Mouse (Mus musculus): ENCODE data around the gene Itga7. TPM values are rescaled to one million over a fixed set of nuclear protein-coding genes. Genes with fewer than 3 reads are reported as not detected.
A peak's percentile ranks its signal among the peaks of the same experiment; 100 is the strongest.

Itga7 gene
- polyA plus RNA-seq, 1 experiment from 2014 or later, result 2.1 TPM

DNA sequence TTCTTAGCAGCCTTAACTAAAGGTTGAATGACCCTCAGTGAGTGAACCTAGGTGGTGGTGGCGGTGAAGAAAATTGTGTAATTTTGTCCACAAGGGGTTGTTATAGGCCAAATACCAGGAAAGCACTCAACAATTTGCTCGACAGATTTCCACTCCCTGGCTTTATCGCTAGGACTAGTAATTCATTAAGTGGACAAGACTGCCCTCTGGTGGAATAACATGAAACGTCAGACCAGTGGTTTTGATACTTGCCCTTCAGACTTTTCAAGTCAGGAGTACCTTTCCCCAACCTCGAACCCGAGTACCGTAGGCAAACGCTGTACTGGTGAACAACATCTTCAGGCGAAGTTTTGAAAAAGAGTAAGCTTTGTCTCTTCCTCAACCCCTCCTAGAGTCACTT, 38.2 kb upstream of the Itga7 start:
- DNase-seq, result peak; percentile 98
- no peaks in the 10 kb centered on the region for H3K9me3 ChIP-seq (ENCODE audit: low read depth, low read length)
- no peaks in the 10 kb centered on the region for H3K36me3 ChIP-seq (ENCODE audit: insufficient read depth)
- no peak overlapping the region for H3K4me3 ChIP-seq (ENCODE audit: low read depth, low read length)
- H3K27me3 ChIP-seq (ENCODE audit: insufficient read depth, low read length), result 0 out of 2 replicates have a peak, but pooled peaks cover 11% of the 10 kb centered on the region
- peak; percentile 82 for TF ChIP-seq CTCF (IDR thresholded peaks at IDR 0.05; ENCODE audit: low read depth)
- H3K9ac ChIP-seq, result no peak overlapping the region
- H3K4me2 ChIP-seq, result peak overlapping the region; percentile 26; the same call in 1 of the 2 replicates
- no peak for ATAC-seq (ENCODE audit: insufficient read depth)
- H3K27ac ChIP-seq (ENCODE audit: low read depth), result no peak overlapping the region
- WGBS, result under 1% methylated on average over 9 of the region's 9 CpGs
- peaks cover 5% of the 10 kb centered on the region for H3K4me1 ChIP-seq (ENCODE audit: insufficient read depth)

DNA sequence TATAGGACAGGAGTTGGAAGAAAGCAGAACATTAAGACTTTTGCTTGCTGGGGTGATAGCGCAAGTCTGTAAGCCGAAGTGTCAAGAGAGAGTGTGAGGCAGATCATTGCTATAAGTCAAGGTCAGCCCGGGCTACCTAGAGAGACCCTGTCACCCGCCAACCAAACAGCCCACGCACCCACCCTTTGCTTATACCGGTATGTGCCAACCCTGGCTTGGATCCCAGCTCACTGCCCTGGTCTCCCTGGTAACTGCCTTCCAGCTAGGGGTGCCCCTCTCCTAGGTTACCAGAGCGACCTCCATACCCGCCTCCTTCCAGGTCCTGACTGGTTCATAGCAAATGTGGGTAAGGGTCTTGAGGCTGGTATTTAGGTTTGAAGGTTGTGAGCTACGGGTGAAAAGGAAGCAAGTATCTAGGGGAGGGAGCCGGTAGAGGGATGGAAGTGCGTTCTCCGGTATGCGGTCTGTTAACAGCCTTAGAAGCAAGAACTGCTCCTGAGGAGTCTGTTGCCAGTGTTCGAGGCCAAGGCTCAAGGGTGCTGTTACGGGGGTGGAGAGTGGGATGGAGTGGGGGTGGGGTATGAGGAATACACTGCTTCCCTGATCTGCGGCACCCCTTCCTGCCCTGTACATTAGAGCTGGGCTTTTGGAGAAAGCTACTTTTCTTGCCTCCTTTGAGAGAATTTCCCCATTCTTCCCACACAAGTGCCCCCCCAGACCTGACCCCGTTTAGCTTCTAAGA, 37.5 kb upstream of the Itga7 start:
- H3K9me3 ChIP-seq (ENCODE audit: low read depth, low read length), result no peaks in the 10 kb centered on the region
- TF ChIP-seq CTCF (IDR thresholded peaks at IDR 0.05; ENCODE audit: low read depth), result no peak
- no peak overlapping the region for H3K27ac ChIP-seq (ENCODE audit: low read depth)
- no peaks in the 10 kb centered on the region for H3K36me3 ChIP-seq (ENCODE audit: insufficient read depth)
- 6% methylated on average over 17 of the region's 17 CpGs for WGBS
- H3K4me3 ChIP-seq (ENCODE audit: low read depth, low read length), result no peak overlapping the region
- ATAC-seq (ENCODE audit: insufficient read depth), result no peak
- peak overlapping the region; percentile 26; the same call in 1 of the 2 replicates for H3K4me2 ChIP-seq
- no peak overlapping the region for H3K9ac ChIP-seq
- peaks cover 5% of the 10 kb centered on the region; the same call in 1 of the 2 replicates for H3K4me1 ChIP-seq (ENCODE audit: insufficient read depth)
- 0 out of 2 replicates have a peak, but pooled peaks cover 11% of the 10 kb centered on the region for H3K27me3 ChIP-seq (ENCODE audit: insufficient read depth, low read length)
- peak; percentile 37 for DNase-seq

GRCm38 (mm10) chr10:128896807-128897206, 36.8 kb upstream of the Itga7 start:
- Histone ChIP-seq H3K9ac (no peak overlapping the region), H3K4me2 (no peak overlapping the region), H3K4me1 (ENCODE audit: insufficient read depth) (peaks cover 5% of the 10 kb centered on the region; the same call in 1 of the 2 replicates), H3K27ac (ENCODE audit: low read depth) (no peak overlapping the region), H3K4me3 (ENCODE audit: low read depth, low read length) (no peak overlapping the region), H3K36me3 (ENCODE audit: insufficient read depth) (no peaks in the 10 kb centered on the region), H3K9me3 (ENCODE audit: low read depth, low read length) (no peaks in the 10 kb centered on the region), H3K27me3 (ENCODE audit: insufficient read depth, low read length) (0 out of 2 replicates have a peak, but pooled peaks cover 11% of the 10 kb centered on the region)
- no peak for TF ChIP-seq CTCF (IDR thresholded peaks at IDR 0.05; ENCODE audit: low read depth)
- DNase-seq, result no peak
- ATAC-seq (ENCODE audit: insufficient read depth), result no peak
- WGBS, result 32% methylated on average over 1 of the region's 1 CpGs

DNA sequence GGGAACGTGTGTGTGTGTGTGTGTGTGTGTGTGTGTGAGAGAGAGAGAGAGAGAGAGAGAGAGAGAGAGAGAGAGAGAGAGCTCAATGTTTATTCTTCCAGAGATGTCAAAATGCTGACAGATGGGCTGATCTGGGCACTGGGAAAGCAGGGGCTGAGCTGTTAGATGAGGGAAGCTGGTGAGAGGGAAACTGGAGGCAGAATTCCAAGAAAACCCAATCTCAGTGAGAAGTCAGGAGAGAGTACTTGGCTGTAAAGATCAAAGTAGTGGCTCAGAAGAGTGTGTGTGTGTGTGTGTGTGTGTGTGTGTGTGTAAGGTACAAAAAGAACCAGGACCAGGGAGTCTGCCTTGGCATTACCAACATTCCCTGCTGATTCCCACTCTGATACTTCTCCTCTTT, 36.1 kb upstream of the Itga7 start:
- DNase-seq, result peak; percentile 39
- 0 out of 2 replicates have a peak, but pooled peaks cover 11% of the 10 kb centered on the region for H3K27me3 ChIP-seq (ENCODE audit: insufficient read depth, low read length)
- H3K9ac ChIP-seq, result no peak overlapping the region
- H3K27ac ChIP-seq (ENCODE audit: low read depth), result peak overlapping the region; percentile 25; the same call in 1 of the 2 replicates
- no peaks in the 10 kb centered on the region for H3K36me3 ChIP-seq (ENCODE audit: insufficient read depth)
- H3K4me2 ChIP-seq, result no peak overlapping the region
- no peak for ATAC-seq (ENCODE audit: insufficient read depth)
- no peak overlapping the region for H3K4me3 ChIP-seq (ENCODE audit: low read depth, low read length)
- H3K4me1 ChIP-seq (ENCODE audit: insufficient read depth), result 0 out of 2 replicates have a peak, but pooled peaks cover 5% of the 10 kb centered on the region
- H3K9me3 ChIP-seq (ENCODE audit: low read depth, low read length), result no peaks in the 10 kb centered on the region
- 6% methylated on average over 1 of the region's 1 CpGs for WGBS
- TF ChIP-seq CTCF (IDR thresholded peaks at IDR 0.05; ENCODE audit: low read depth), result no peak

DNA sequence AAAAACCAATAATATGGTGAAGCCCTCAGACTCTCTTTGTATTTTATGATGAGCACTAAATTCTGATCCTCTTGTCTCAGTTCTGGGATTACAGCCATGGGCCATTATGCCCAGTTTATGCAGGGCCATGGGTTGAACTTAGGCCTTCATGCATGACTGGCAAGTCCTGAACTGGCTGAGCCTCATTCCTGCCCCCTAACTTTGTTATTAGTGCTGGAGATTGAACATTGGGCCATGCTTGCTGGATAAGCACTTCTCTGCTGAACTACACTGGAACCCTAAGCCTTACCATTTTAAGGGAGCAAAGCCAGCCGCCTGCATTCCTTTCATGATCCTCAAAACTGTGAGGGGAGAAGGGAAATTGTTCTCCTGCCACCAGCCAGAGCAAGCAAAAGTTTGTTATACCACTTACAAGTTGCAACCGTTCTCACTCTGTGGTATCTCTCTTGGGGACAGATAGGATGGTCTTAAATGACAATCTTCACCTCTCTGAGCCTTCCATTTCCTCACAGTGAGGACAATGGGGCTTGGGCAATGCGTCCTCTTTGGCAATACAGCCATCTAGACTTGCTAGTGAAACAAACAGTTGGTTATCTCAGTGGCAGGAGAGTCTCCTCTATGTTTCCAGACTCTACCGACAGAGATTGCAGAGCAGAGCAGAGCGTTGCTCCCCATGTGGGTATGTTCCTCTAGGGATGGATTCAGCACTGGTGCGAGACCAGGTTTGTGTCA, 33.7 kb upstream of the Itga7 start:
- Histone ChIP-seq H3K36me3 (ENCODE audit: insufficient read depth) (no peaks in the 10 kb centered on the region), H3K27me3 (ENCODE audit: insufficient read depth, low read length) (0 out of 2 replicates have a peak, but pooled peaks cover 5% of the 10 kb centered on the region), H3K9ac (no peak overlapping the region), H3K4me1 (ENCODE audit: insufficient read depth) (0 out of 2 replicates have a peak, but pooled peaks cover 5% of the 10 kb centered on the region), H3K9me3 (ENCODE audit: low read depth, low read length) (no peaks in the 10 kb centered on the region), H3K4me3 (ENCODE audit: low read depth, low read length) (no peak overlapping the region), H3K27ac (ENCODE audit: low read depth) (no peak overlapping the region), H3K4me2 (no peak overlapping the region)
- ATAC-seq (ENCODE audit: insufficient read depth) (no peak), DNase-seq (no peak)
- whole genome bisulfite sequencing, result 75% methylated on average over 6 of the region's 6 CpGs
- no peak for TF ChIP-seq CTCF (IDR thresholded peaks at IDR 0.05; ENCODE audit: low read depth)

GRCm38 (mm10) chr10:128900698-128901097, 32.9 kb upstream of the Itga7 start, which contains the start of gene Cd63:
Gene Cd63 (plus strand): TSS chr10:128900989.
- 68% methylated on average over 3 of the region's 3 CpGs for WGBS
- Histone ChIP-seq H3K9me3 (ENCODE audit: low read depth, low read length) (no peaks in the 10 kb centered on the region), H3K4me1 (ENCODE audit: insufficient read depth) (0 out of 2 replicates have a peak, but pooled peaks cover 5% of the 10 kb centered on the region), H3K27ac (ENCODE audit: low read depth) (no peak within 1 kb of the TSS), H3K4me3 (ENCODE audit: low read depth, low read length) (no peak within 1 kb of the TSS), H3K9ac (no peak within 1 kb of the TSS), H3K4me2 (no peak within 1 kb of the TSS), H3K36me3 (ENCODE audit: insufficient read depth) (no peaks in the 10 kb centered on the region), H3K27me3 (ENCODE audit: insufficient read depth, low read length) (0 out of 2 replicates have a peak, but pooled peaks cover 5% of the 10 kb centered on the region)
- no peak for DNase-seq
- no peak for ATAC-seq (ENCODE audit: insufficient read depth)
- TF ChIP-seq CTCF (IDR thresholded peaks at IDR 0.05; ENCODE audit: low read depth), result no peak

DNA sequence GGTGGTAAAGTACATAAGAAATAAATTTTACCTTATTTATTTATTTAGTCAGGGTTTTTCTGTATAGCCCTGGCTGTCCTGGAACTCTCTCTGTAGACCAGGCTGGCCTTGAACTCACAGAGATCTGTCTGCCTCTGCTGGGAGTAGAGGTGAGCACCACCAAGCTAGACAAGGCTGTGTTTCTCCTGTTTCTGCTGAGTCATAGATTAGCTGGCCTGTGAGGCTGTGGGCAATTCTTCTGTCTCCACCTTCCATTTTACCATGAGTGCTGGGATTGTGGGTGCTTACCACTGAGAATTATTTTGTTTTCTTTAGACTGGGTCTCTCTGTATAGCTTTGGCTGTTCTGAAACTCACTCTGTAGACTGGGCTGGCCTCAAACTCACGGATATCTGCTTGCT, 32.2 kb upstream of the Itga7 start:
- no peaks in the 10 kb centered on the region for H3K9me3 ChIP-seq (ENCODE audit: low read depth, low read length)
- ATAC-seq (ENCODE audit: insufficient read depth), result no peak
- no peak overlapping the region for H3K27ac ChIP-seq (ENCODE audit: low read depth)
- H3K36me3 ChIP-seq (ENCODE audit: insufficient read depth), result no peaks in the 10 kb centered on the region
- H3K4me1 ChIP-seq (ENCODE audit: insufficient read depth), result 0 out of 2 replicates have a peak, but pooled peaks cover 2% of the 10 kb centered on the region
- no peak for DNase-seq
- no peak overlapping the region for H3K4me3 ChIP-seq (ENCODE audit: low read depth, low read length)
- no peaks in the 10 kb centered on the region for H3K27me3 ChIP-seq (ENCODE audit: insufficient read depth, low read length)
- H3K4me2 ChIP-seq, result no peak overlapping the region
- TF ChIP-seq CTCF (IDR thresholded peaks at IDR 0.05; ENCODE audit: low read depth), result no peak
- 47% methylated on average over 1 of the region's 1 CpGs for WGBS
- H3K9ac ChIP-seq, result no peak overlapping the region

All from lung, embryonic 14.5 days (tissue).